Mouse (Mus musculus): Measurements from ENCODE around the gene Ube2l6. TPM values are rescaled to one million over a fixed set of nuclear protein-coding genes. Genes with fewer than 3 reads are reported as not detected.
A peak's percentile ranks its signal among the peaks of the same experiment; 100 is the strongest.

Gene Ube2l6
- polyA plus RNA-seq, 1 experiment from 2014 or later = 31.8 TPM

GRCm38 (mm10) chr2:84822552-84822951 is 23.9 kb downstream of the Ube2l6 start, which contains the start of gene Smtnl1:
Gene Smtnl1 (minus strand): TSS chr2:84822652.
- ATAC-seq (ENCODE audit: low FRiP score, low read depth) = no peak
- no peaks in the 10 kb centered on the region for H3K9me3 ChIP-seq
- no peak within 1 kb of the TSS for H3K9ac ChIP-seq
- peaks cover 3% of the 10 kb centered on the region for H3K4me1 ChIP-seq
- no peak within 1 kb of the TSS for H3K27ac ChIP-seq
- no peak within 1 kb of the TSS for H3K4me2 ChIP-seq (replicated peaks)
- no peak within 1 kb of the TSS for H3K4me3 ChIP-seq
- peaks cover 15% of the 10 kb centered on the region; the same call in 1 of the 2 replicates for H3K27me3 ChIP-seq
- 59% methylated on average over 13 of the region's 13 CpGs for WGBS
- H3K36me3 ChIP-seq = no peaks in the 10 kb centered on the region

- H3K9me3 ChIP-seq = no peaks in the 10 kb centered on the region
- H3K4me3 ChIP-seq = no peak overlapping the region
- peaks cover 9% of the 10 kb centered on the region for H3K4me1 ChIP-seq
- no peak for ATAC-seq (ENCODE audit: low FRiP score, low read depth)
- no peak overlapping the region for H3K9ac ChIP-seq
- no peaks in the 10 kb centered on the region for H3K36me3 ChIP-seq
- no peak overlapping the region for H3K27ac ChIP-seq
- peaks cover 15% of the 10 kb centered on the region; the same call in 1 of the 2 replicates for H3K27me3 ChIP-seq
- H3K4me2 ChIP-seq (replicated peaks) = no peak overlapping the region
- 31% methylated on average over 2 of the region's 2 CpGs for WGBS
Observed at GRCm38 (mm10) chr2:84823237-84823636, 24.6 kb downstream of the Ube2l6 start.

- peak within 1 kb of the TSS; percentile 52; the same call in 1 of the 2 replicates for H3K27ac ChIP-seq
- WGBS = under 1% methylated on average over 34 of the region's 34 CpGs
Observed at GRCm38 (mm10) chr2:84826488-84827282, 28.1 kb downstream of the Ube2l6 start, which contains the start of gene Timm10. Gene Timm10 (plus strand): TSS chr2:84826997.

GRCm38 (mm10) chr2:84827283-84827920 is 28.8 kb downstream of the Ube2l6 start:
- no peaks in the 10 kb centered on the region for H3K9me3 ChIP-seq
- H3K4me1 ChIP-seq = peaks cover 13% of the 10 kb centered on the region
- ATAC-seq (ENCODE audit: low FRiP score, low read depth) = 0 out of 2 replicates have a peak, but pooled peaks have one; percentile 0
- peaks cover 12% of the 10 kb centered on the region for H3K36me3 ChIP-seq
- under 1% methylated on average over 29 of the region's 29 CpGs for WGBS
- H3K27ac ChIP-seq = no peak overlapping the region
- H3K27me3 ChIP-seq = no peaks in the 10 kb centered on the region
- peak overlapping the region; percentile 100 for H3K4me2 ChIP-seq (replicated peaks)
- H3K4me3 ChIP-seq = peak overlapping the region; percentile 91
- peak overlapping the region; percentile 80 for H3K9ac ChIP-seq

More at GRCm38 (mm10) chr2:84826488-84827282, 28.1 kb downstream of the Ube2l6 start, which contains the start of gene Timm10:
- 0 out of 2 replicates have a peak, but pooled peaks cover 4% of the 10 kb centered on the region for H3K27me3 ChIP-seq
- peaks cover 12% of the 10 kb centered on the region for H3K36me3 ChIP-seq
- no peaks in the 10 kb centered on the region for H3K9me3 ChIP-seq
- peak; percentile 93 for ATAC-seq (ENCODE audit: low FRiP score, low read depth)
- peak within 1 kb of the TSS; percentile 100 for H3K4me2 ChIP-seq (replicated peaks)
- peaks cover 9% of the 10 kb centered on the region for H3K4me1 ChIP-seq
- H3K4me3 ChIP-seq = peak within 1 kb of the TSS; percentile 91
- peak within 1 kb of the TSS; percentile 80 for H3K9ac ChIP-seq

GRCm38 (mm10) chr2:84831666-84832391 is 33.2 kb downstream of the Ube2l6 start:
- H3K27ac ChIP-seq = no peak overlapping the region
- no peak overlapping the region for H3K4me2 ChIP-seq (replicated peaks)

GRCm38 (mm10) chr2:84837107-84837506 is 38.5 kb downstream of the Ube2l6 start:
- Histone ChIP-seq H3K4me3 (no peak overlapping the region), H3K4me1 (peaks cover 29% of the 10 kb centered on the region), H3K27ac (no peak overlapping the region), H3K36me3 (no peaks in the 10 kb centered on the region), H3K9ac (no peak overlapping the region), H3K4me2 (replicated peaks) (0 out of 2 replicates have a peak overlapping the region, but pooled peaks have one; percentile 3), H3K9me3 (no peaks in the 10 kb centered on the region), H3K27me3 (peaks cover 11% of the 10 kb centered on the region)
- no peak for ATAC-seq (ENCODE audit: low FRiP score, low read depth)
- 43% methylated on average over 8 of the region's 8 CpGs for WGBS

More at GRCm38 (mm10) chr2:84831666-84832391, 33.2 kb downstream of the Ube2l6 start:
- WGBS = 33% methylated on average over 10 of the region's 10 CpGs
- Histone ChIP-seq H3K4me3 (no peak overlapping the region), H3K4me1 (peaks cover 13% of the 10 kb centered on the region), H3K9me3 (no peaks in the 10 kb centered on the region), H3K9ac (peak overlapping the region; percentile 54), H3K36me3 (peaks cover 12% of the 10 kb centered on the region), H3K27me3 (no peaks in the 10 kb centered on the region)
- peak; percentile 85 for ATAC-seq (ENCODE audit: low FRiP score, low read depth)

- WGBS = 20% methylated on average over 9 of the region's 9 CpGs
- peak overlapping the region; percentile 95 for H3K4me2 ChIP-seq (replicated peaks)
Observed at GRCm38 (mm10) chr2:84837817-84838592, 39.4 kb downstream of the Ube2l6 start.

GRCm38 (mm10) chr2:84838593-84838949 is 39.9 kb downstream of the Ube2l6 start, which contains the start of gene Slc43a1:
Gene Slc43a1 (plus strand): TSS chr2:84838850.
- Histone ChIP-seq H3K9ac (peak within 1 kb of the TSS; percentile 81), H3K4me2 (replicated peaks) (peak within 1 kb of the TSS; percentile 95), H3K4me3 (peak within 1 kb of the TSS; percentile 73), H3K36me3 (no peaks in the 10 kb centered on the region), H3K27me3 (peaks cover 11% of the 10 kb centered on the region), H3K9me3 (no peaks in the 10 kb centered on the region), H3K27ac (peak within 1 kb of the TSS; percentile 90), H3K4me1 (peaks cover 31% of the 10 kb centered on the region)
- ATAC-seq (ENCODE audit: low FRiP score, low read depth) = no peak
- 14% methylated on average over 10 of the region's 10 CpGs for WGBS

More at GRCm38 (mm10) chr2:84837817-84838592, 39.4 kb downstream of the Ube2l6 start:
- Histone ChIP-seq H3K9me3 (no peaks in the 10 kb centered on the region), H3K4me1 (peaks cover 31% of the 10 kb centered on the region), H3K27me3 (peaks cover 11% of the 10 kb centered on the region), H3K36me3 (no peaks in the 10 kb centered on the region), H3K27ac (no peak overlapping the region), H3K4me3 (peak overlapping the region; percentile 73; the same call in 1 of the 2 replicates), H3K9ac (no peak overlapping the region)
- ATAC-seq (ENCODE audit: low FRiP score, low read depth) = no peak

- Histone ChIP-seq H3K4me2 (replicated peaks) (peak overlapping the region; percentile 95), H3K27me3 (peaks cover 11% of the 10 kb centered on the region), H3K36me3 (no peaks in the 10 kb centered on the region), H3K9me3 (no peaks in the 10 kb centered on the region), H3K4me1 (peaks cover 31% of the 10 kb centered on the region), H3K27ac (peak overlapping the region; percentile 90), H3K9ac (peak overlapping the region; percentile 81), H3K4me3 (peak overlapping the region; percentile 73)
- ATAC-seq (ENCODE audit: low FRiP score, low read depth) = peak; percentile 16; the same call in 1 of the 2 replicates
- under 1% methylated on average over 47 of the region's 47 CpGs for WGBS
Observed at GRCm38 (mm10) chr2:84838993-84839980, 40.7 kb downstream of the Ube2l6 start.

Data from limb, embryonic 13.5 days (tissue).